Mouse (Mus musculus) bone marrow, adult 2 months (tissue): ENCODE measurements around the gene Rbm33.

Experiments
- CTCF ChIP-seq: fragments of 200-500 bp; IDR thresholded peaks from 2 replicates; pipeline ENCODE4 v1.5.1; 2011; ENCODE audit warnings: low read length, control low read depth; ENCODE audit not compliant: control insufficient read depth, insufficient read depth
- POLR2A ChIP-seq: fragments of 200-500 bp; IDR thresholded peaks from 2 replicates; pipeline ENCODE4 v1.6.1; 2011; ENCODE audit warnings: low read depth, mild to moderate bottlenecking, control low read depth, low read length, borderline replicate concordance; ENCODE audit not compliant: control insufficient read depth

DNA sequence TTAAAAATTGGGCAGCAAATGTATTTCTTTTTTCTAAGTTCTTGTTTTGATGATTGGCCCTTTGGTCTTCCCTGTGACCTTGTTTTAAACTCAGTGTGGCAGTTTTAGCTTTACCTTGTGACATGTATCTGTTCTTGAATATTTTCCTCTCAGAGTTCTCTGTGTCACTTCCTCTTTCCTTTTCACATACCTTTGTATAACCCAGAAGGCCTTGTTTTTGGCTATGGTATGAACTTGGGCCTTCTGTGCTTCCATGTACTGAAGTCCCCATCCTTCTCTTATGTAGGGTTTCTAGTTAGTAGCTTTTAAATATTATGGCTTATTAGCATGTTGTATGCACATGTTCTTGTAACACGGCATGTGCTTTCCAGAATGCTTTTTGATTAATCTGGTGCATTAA, 4.8 kb downstream of the Rbm33 start:
- TF ChIP-seq CTCF, result no peak
- TF ChIP-seq POLR2A, result no peak
